Mouse (Mus musculus) liver, adult 2 months (tissue): ENCODE measurements at regions not wholly inside any gene's neighbourhood (a gene's known extent, or its start where the extent isn't known, plus 50 kb on each side); places are given as distances from the start of the nearest gene placed in this dataset.

Experiments used
- CTCF ChIP-seq: fragments of 200-500 bp; IDR thresholded peaks from 2 replicates; pipeline ENCODE4 v1.5.1; 2011; ENCODE audit warnings: low read depth, low read length, control low read depth
- POLR2A ChIP-seq: fragments of 200-500 bp; IDR thresholded peaks from 2 replicates; pipeline ENCODE4 v1.6.1; 2011; ENCODE audit warnings: low read length, control low read depth; ENCODE audit not compliant: insufficient read depth; ENCODE audit errors: extremely low read depth

- TF ChIP-seq POLR2A (no peak), CTCF (no peak)
Measured at GRCm38 (mm10) chr4:12770131-12770780, 598.4 kb upstream of the Fam92a start.
